Mouse (Mus musculus): Measurements from ENCODE around the gene Gprin2.

The Gprin2 gene

GRCm38 (mm10) chr14:34201231-34202035 lies at the start of gene Gprin2:
TSS of gene Gprin2 (minus strand) at chr14:34201653.
- DNase-seq: peak; percentile 61

- no peak for DNase-seq
Observed at GRCm38 (mm10) chr14:34240676-34241075, 39.2 kb upstream of the Gprin2 start.

- DNase-seq: no peak
Observed at GRCm38 (mm10) chr14:34240263-34240662, 38.8 kb upstream of the Gprin2 start.

DNA sequence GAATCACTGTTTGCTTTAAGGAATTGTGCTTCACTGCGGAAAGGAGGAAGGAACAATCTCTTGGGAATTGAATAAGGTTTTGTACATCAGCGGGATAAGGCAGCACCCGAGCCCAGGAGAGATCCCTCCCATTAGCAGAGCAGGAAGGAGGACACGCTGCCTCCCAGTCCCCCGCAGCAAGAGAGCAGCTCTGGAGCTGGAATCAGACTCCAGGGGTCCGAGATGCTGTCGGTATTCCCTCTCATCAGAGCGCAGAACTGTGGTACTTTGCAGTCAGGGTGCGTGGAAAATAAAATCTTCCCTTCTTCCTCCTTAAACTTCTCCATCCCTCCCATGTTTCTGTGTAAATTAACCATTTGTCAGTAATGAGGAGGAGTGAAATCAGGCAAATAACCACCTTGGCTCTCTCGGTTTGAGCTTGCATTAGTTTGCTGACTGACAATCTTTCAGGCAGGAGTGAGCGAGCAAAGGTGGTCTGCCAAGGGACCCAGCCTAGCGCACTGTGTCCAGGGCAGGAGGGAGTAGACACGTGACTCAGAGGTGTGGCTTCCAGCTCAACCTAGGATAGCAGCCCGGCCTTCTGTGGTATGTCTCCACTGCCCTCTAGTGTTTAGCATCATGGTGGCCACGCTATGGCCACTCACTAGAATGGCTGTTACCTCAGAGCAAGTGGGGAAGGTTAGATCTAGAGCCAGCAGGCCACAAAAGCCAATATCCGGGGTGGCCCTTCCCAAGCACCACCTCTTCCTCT lies 33.4 kb upstream of the Gprin2 start:
- DNase-seq: peak; percentile 45

- DNase-seq: no peak
Observed at GRCm38 (mm10) chr14:34233846-34234245, 32.4 kb upstream of the Gprin2 start.

GRCm38 (mm10) chr14:34232866-34233680 lies 31.6 kb upstream of the Gprin2 start:
- no peak for DNase-seq

DNA sequence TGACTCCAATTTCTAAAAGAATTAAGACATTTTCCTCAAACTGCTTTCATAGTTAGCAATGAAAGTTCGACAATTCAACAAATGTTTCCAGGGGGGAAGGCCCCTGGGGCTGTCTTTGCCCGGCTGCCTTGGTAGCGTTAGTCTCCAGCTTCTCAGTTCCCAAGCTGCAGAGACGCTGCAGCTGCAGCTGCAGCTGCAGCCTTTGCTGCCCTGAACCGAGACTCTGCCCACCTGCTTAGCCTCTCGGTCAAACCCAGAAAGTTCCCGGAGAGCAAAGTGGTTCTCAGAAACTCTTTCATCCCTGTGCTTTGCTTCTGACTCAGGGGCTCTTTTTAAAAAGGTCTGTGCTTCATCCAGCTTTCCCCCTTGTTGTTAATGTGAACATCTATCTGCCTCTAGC lies 30.9 kb upstream of the Gprin2 start:
- no peak for DNase-seq

GRCm38 (mm10) chr14:34228830-34229506 lies 27.5 kb upstream of the Gprin2 start:
- no peak for DNase-seq

DNA sequence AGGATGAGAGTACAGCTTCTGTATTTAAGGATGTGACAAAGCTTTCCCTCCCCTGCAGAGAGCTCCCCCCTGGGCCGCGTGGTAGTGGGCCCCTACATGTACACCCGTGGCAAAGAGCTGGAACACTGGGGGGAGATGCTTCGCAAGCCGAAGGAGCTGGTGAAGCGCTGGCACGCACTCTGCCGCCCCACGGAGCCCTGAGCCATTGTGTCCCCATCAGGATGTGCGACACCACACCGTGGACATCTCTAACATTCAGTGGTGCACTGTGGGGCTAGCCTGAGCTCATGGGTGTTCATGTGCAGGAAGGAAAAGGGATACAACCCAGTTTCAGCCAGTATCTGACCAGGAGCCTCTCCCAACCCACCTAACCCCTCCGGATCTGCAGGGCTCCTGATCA lies 26.5 kb upstream of the Gprin2 start:
- no peak for DNase-seq

DNA sequence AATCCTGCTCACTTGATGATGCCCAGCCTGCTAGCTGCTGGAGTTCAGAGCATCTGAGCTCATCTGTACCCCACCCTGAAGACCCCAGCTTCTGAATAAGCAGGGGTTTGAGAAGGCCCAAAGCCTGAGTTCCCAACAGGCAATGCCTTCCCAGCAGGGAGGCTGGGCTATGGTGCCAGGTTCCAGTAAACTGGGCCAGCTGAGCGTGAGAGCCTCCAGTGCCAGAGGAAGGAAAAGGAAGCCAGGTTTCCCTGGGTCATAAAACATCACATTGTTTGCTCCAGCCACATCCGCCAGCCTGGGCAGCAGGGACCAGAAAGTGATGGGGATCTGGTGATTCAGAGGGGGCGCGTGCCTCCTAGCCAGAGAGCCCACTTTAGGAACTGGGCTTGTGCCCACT lies 25.1 kb upstream of the Gprin2 start:
- no peak for DNase-seq

DNA sequence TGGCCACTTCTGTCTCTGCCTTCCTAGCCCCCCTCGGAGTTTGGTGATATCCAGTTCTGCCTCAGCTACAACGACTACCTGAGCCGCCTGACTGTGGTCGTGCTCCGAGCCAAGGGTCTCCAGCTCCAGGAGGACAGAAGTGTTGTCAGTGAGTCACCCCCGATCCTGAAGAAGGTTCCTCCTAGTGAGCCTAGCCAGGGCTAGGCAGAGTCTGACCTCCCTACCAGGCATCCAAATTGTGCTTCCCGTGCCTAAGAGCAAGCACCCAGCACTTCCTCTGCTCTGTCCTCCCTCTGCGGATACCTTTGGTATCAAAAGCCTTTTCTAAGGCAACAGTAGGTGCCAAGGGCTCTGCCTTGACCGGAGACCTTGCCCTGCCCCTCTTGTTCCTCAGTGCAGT lies 24.5 kb upstream of the Gprin2 start:
- DNase-seq: no peak

- DNase-seq: no peak
Observed at GRCm38 (mm10) chr14:34223362-34223898, 22.0 kb upstream of the Gprin2 start.

- DNase-seq: no peak
Observed at GRCm38 (mm10) chr14:34221416-34222077, 20.1 kb upstream of the Gprin2 start.

DNA sequence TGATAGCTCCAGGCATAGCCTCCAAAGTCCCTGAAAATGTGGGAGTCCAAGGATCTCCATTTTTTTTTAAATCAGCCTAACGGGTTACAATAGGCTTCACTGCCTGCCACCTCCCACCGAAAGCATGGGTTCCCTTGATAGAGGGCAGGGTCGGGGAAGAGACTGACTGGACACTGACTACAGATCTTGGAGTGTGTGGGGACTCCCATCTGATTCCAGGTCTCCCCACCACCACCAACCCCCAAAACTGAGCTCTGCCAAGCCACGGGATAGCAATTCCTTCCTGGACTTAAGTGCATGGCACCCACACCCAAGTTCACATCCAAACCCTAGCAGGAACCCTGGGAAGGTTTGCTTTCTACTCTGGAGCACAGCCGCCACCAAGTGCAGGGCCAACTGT lies 19.0 kb upstream of the Gprin2 start:
- DNase-seq: no peak

DNA sequence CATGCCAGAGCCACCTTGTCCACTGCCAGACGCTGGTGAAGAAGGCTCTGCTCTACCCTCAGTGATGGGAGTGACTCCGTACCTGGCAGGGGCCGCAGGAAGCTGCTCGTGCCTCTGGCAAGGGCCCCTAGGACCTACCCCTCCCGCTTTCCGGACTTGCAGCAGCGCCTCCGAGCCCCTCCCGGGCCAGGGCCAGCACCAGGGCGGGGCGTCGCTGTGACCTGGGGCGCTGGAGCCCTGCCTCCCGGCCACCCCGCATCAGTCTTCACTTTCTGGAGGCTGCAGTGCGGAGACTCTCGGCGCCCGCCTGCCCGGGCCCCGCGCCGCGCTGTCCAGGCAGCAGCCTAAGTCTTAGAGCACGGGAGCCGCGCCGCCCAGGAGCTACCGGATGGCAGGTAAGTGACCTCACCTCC lies 18.3 kb upstream of the Gprin2 start:
- no peak for DNase-seq

GRCm38 (mm10) chr14:34219295-34219694 lies 17.8 kb upstream of the Gprin2 start, which contains the start of gene Syt15:
TSS of gene Syt15 (plus strand) at chr14:34219595.
- DNase-seq: no peak

- no peak for DNase-seq
Observed at GRCm38 (mm10) chr14:34215451-34216127, 14.1 kb upstream of the Gprin2 start.

DNA sequence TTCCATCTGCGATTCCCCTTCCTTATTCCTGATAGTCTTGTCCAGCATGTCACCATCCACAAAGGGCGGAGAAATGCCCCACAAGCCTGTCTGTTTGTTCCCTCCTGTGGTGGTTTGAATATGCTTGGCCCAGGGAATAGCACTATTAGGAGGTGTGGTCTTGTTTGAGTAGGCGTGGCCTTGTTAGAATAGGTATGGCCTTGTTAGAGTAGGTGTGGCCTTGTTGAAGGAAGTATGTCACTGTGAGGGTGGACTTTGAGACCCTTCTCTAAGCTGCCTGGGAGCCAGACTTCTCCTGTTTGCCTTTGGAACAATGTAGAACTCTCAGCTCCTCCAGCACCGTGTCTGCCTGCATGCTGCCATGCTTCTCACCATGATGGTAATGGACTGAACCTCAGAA lies 8.5 kb upstream of the Gprin2 start:
- no peak for DNase-seq

DNA sequence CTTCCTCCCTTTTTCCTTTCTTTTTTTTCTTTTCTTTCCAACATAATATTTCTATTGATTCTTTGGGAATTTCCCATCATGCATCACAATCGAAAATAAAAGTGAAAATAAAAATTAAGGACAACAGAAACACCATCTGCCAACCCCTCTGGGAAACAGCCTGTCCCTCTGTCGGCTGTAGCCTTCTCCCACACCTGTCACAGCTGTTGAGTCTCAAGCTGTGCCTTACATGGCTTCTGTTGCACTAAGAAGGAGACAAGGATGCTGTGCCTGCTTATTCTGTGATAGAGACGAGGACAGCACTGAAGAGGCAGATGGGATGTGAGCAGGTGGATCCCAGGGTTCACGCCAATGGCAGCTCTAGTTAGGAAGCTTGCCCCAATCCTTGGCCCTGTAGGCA lies 7.6 kb upstream of the Gprin2 start:
- DNase-seq: no peak

DNA sequence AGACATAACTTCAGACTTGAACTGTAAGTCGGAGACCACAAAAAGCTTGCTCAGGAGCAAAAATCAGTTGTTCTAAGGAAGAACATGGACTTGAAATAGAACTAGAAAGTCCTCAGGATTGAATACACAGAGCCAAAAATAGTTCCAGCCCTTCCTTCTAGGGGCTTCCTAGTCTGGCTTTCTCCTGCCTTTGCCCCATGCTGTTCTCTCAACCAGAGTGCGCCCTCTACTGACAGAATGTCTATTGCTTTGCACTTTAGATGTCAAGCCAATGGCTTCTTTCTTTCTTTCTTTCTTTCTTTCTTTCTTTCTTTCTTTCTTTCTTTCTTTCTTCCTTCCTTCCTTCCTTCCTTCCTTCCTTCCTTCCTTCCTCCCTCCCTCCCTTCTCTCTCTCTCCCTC lies 7.2 kb upstream of the Gprin2 start:
- peak; percentile 17 for DNase-seq

DNA sequence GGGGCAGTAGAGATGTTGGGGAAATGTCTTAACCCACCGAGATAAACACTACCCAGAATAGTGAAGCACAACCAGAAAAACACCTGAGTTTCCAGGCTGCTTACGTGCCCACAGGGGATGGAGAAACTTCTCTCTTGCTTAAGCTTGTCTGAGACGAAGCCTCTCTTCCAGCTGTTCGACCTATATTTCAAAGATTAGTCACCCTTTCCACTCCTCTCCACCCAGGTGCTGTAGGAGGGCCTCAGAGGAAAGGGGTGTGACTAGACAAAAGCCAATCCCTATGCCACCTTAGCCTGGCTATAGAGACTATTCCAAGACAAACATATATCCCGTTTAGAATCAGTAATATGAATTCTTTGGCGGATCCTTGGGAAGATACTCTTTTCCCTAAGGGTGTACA lies 6.5 kb upstream of the Gprin2 start:
- DNase-seq: no peak
